Mouse (Mus musculus) E14TG2a.4 (cell line): ENCODE results near the gene Ube2q1.
"Not testable (repeated sequence)": the region's sequence is repeated elsewhere in the genome, so short reads cannot be mapped to it uniquely, and the experiment has no call there.

Source experiments
- H3K27me3 ChIP-seq: 2 replicates; pipeline ENCODE4 v1.6.1; 2014; ENCODE audit warnings: low read length, control low read depth; ENCODE audit not compliant: insufficient read depth
- H3K36me3 ChIP-seq: 2 replicates; pipeline ENCODE4 v1.6.1; 2014; ENCODE audit warnings: low read length, control low read depth; ENCODE audit not compliant: insufficient read depth
- H3K4me1 ChIP-seq: replicated peaks from 2 replicates; pipeline ENCODE4 v1.6.1; 2014; ENCODE audit warnings: low read depth, low read length, control low read depth
- H3K4me3 ChIP-seq: replicated peaks from 2 replicates; pipeline ENCODE4 v1.5.1; 2014; ENCODE audit warnings: mild to moderate bottlenecking, low read length
- H3K9me3 ChIP-seq: 2 replicates; pipeline ENCODE4 v1.6.1; 2014; ENCODE audit warnings: low read length, control low read depth
- CTCF ChIP-seq: conservative IDR thresholded peaks from 2 replicates; pipeline ENCODE4 v1.5.1; 2014; ENCODE audit warnings: low read length
- NANOG ChIP-seq: IDR thresholded peaks from 2 replicates; pipeline ENCODE4 v1.6.1; 2014; ENCODE audit warnings: borderline replicate concordance, low read length, mixed read lengths
- POU5F1 ChIP-seq: IDR thresholded peaks from 2 replicates; pipeline ENCODE4 v1.6.1; 2014; ENCODE audit warnings: low read length, borderline replicate concordance

The Ube2q1 gene

GRCm38 (mm10) chr3:89798518-89798917, 25.1 kb downstream of the Ube2q1 start:
- Histone ChIP-seq H3K9me3 (no peaks in the 10 kb centered on the region), H3K4me3 (peak overlapping the region; percentile 18; the same call in 1 of the 2 replicates), H3K4me1 (peaks cover 74% of the 10 kb centered on the region), H3K27me3 (no peaks in the 10 kb centered on the region), H3K36me3 (no peaks in the 10 kb centered on the region)
- TF ChIP-seq NANOG = no peak
- TF ChIP-seq POU5F1 = no peak
- no peak for TF ChIP-seq CTCF

GRCm38 (mm10) chr3:89799476-89799875, 26.1 kb downstream of the Ube2q1 start:
- Histone ChIP-seq H3K27me3 (no peaks in the 10 kb centered on the region), H3K4me1 (peaks cover 79% of the 10 kb centered on the region), H3K36me3 (no peaks in the 10 kb centered on the region), H3K4me3 (peak overlapping the region; percentile 69), H3K9me3 (no peaks in the 10 kb centered on the region)
- TF ChIP-seq POU5F1 (no peak), CTCF (no peak), NANOG (no peak)

DNA sequence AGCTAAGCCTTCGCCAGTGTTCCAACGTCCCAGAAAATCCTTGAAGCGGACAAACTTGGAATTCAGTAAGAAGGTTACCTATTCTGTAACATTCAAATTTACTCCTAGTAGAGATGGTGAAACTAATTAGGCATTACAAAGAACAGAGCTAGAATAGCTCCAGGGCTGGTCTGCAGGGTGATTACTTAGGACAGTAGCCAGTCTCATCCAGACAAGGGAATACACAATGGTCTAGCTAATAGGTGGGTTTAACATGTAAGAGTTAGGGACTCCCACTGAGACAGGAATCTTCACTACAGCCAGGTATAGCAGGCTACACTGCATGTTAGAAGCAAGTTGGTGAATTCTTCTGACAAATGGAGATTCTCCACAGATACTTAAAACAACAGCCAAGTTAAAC, 26.7 kb downstream of the Ube2q1 start:
- not testable (repeated sequence) for H3K27me3 ChIP-seq, H3K36me3 ChIP-seq, H3K9me3 ChIP-seq
- TF ChIP-seq POU5F1 = peak; percentile 50; the same call in 1 of the 2 replicates
- peak; percentile 77 for TF ChIP-seq NANOG
- Histone ChIP-seq H3K4me3 (peak overlapping the region; percentile 69), H3K4me1 (peaks cover 80% of the 10 kb centered on the region)

GRCm38 (mm10) chr3:89800774-89801506, 27.5 kb downstream of the Ube2q1 start:
- Histone ChIP-seq H3K27me3 (no peaks in the 10 kb centered on the region), H3K9me3 (no peaks in the 10 kb centered on the region), H3K4me1 (peaks cover 79% of the 10 kb centered on the region), H3K4me3 (peak overlapping the region; percentile 50), H3K36me3 (no peaks in the 10 kb centered on the region)
- TF ChIP-seq NANOG (no peak), POU5F1 (no peak), CTCF (no peak)

GRCm38 (mm10) chr3:89801507-89801847, 28.1 kb downstream of the Ube2q1 start:
- Histone ChIP-seq H3K9me3 (no peaks in the 10 kb centered on the region), H3K4me1 (peaks cover 79% of the 10 kb centered on the region), H3K27me3 (no peaks in the 10 kb centered on the region), H3K36me3 (no peaks in the 10 kb centered on the region), H3K4me3 (peak overlapping the region; percentile 50)
- TF ChIP-seq NANOG (no peak), CTCF (no peak), POU5F1 (no peak)

DNA sequence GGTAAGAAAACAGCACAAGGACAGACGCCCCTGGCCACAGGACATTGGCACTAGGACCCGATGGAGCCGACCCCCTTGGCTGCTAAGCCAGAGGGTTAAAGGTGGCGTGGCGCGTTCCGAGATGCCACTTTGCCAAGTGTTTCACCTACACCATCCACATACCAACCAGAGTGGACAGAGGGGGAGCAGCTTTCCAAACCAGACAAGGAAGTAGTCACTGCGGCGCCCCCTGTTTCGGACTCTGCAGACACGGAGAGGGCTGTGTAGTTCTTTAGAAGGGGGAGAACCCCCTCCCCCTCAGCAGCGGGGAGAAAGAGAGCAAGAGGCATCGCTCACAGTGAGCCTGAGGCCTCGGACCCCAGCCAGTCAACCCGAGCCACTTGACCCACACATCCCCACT, 29.5 kb downstream of the Ube2q1 start:
- peaks cover 81% of the 10 kb centered on the region for H3K4me1 ChIP-seq
- H3K4me3 ChIP-seq = peak overlapping the region; percentile 57
- H3K27me3 ChIP-seq = no peaks in the 10 kb centered on the region
- H3K9me3 ChIP-seq = no peaks in the 10 kb centered on the region
- H3K36me3 ChIP-seq = no peaks in the 10 kb centered on the region
- no peak for TF ChIP-seq NANOG
- TF ChIP-seq CTCF = no peak
- TF ChIP-seq POU5F1 = no peak

- Histone ChIP-seq H3K27me3 (no peaks in the 10 kb centered on the region), H3K9me3 (no peaks in the 10 kb centered on the region), H3K36me3 (no peaks in the 10 kb centered on the region), H3K4me3 (no peak overlapping the region), H3K4me1 (peaks cover 83% of the 10 kb centered on the region)
- TF ChIP-seq POU5F1 (no peak), CTCF (no peak), NANOG (no peak)
Observed at GRCm38 (mm10) chr3:89805179-89805578, 31.8 kb downstream of the Ube2q1 start.

DNA sequence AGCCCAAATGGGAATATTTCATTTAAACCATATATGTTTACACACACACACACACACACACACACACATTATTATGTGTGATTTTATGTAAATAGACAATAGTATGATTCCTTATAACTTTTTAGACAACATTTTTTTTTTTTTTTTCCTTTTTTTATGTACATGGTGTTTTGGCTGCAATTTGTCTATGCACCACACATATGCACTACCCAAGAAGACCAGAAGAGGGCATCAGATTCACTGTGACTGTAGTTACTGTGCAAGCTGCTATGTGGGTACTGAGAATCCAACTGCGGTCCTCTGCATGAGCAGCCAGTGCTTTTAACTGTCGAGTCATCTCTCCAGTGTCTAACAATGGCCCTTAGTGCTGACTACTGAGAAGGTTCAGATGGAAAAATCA, 33.3 kb downstream of the Ube2q1 start:
- Histone ChIP-seq H3K4me3 (no peak overlapping the region), H3K4me1 (peaks cover 72% of the 10 kb centered on the region), H3K27me3 (no peaks in the 10 kb centered on the region), H3K36me3 (no peaks in the 10 kb centered on the region), H3K9me3 (no peaks in the 10 kb centered on the region)
- TF ChIP-seq NANOG = no peak
- peak; percentile 72 for TF ChIP-seq CTCF

DNA sequence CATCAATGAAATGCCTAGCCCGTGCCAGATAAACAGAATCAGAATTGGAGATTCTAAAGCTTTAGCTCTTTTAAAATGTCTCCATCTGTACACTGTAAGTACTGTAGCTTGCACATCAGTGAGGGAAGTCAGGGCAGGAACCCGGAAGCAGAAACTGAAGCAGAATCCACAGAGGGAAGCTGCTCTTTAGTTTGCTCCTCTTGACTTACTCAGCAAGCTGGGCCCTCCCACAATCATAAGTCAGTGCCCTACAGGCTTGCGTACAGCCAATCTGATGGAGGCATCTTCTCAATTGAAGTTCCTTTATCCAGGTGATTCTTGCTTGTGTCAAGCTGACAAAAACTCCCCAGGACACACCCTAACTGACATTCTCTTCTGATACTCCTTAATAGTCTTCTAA, 33.8 kb downstream of the Ube2q1 start:
- Histone ChIP-seq H3K36me3 (no peaks in the 10 kb centered on the region), H3K4me3 (no peak overlapping the region), H3K27me3 (no peaks in the 10 kb centered on the region), H3K4me1 (peaks cover 68% of the 10 kb centered on the region), H3K9me3 (no peaks in the 10 kb centered on the region)
- no peak for TF ChIP-seq CTCF
- no peak for TF ChIP-seq POU5F1
- TF ChIP-seq NANOG = no peak
